Mouse (Mus musculus): ENCODE measurements around the gene Isca1.

DNA sequence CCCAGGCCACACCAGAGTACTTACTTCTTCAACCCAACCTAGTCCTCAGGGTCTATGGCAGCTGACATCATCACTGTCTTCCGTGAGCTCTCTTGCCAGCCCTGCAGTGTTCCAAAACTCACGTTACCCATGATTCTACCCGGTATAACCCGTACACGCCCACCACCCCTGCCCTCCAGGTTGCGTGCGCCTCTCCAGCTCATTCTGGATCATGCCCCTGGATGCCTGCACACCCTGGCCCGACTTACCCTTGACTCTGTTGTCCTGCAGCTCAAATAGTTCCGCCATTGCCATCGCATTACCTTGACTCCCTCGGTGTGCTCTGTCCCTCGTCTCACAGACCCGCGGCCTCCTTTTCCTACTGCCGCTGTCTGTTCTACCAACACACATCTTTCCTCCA is 59.4 kb downstream of the Isca1 start, which contains the start of gene Spata31d1a:
- TF ChIP-seq CTCF (IDR thresholded peaks at IDR 0.05; ENCODE audit: borderline replicate concordance, extremely low read depth, insufficient read depth, insufficient read length) (no peak), POLR2A (IDR thresholded peaks at IDR 0.05; ENCODE audit: borderline replicate concordance, extremely low read depth, insufficient read depth, insufficient read length, poor library complexity, severe bottlenecking) (no peak)

Measured in brain, embryonic 14.5 days (tissue).